Mouse (Mus musculus): ENCODE results near the gene Vmn2r7. TPM values are rescaled to one million over a fixed set of nuclear protein-coding genes. Genes with fewer than 3 reads are reported as not detected.
"Not testable (repeated sequence)": the region's sequence is repeated elsewhere in the genome, so short reads cannot be mapped to it uniquely, and the experiment has no call there.

Vmn2r7 gene
- polyA plus RNA-seq, 1 experiment, result not detected

DNA sequence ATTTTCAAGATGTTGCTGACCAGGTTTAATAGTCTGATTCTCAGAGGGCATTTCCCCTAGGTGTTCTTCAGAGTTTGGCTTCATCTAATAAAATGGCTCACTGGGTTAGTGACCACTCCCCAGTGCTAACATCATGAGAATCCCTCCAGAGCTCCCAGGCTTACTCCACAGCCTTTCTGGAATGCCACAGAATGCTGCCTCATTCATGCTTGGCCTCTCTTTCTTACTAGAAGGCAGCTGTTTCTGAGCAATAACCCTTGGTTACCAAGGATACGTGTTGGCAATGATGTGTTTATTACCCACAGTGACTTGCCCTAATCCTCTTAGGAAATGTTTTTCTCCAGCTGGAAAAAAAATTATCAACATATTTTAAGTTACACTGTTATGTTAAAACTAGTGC, 72.4 kb downstream of the Vmn2r7 start:
- Histone ChIP-seq H3K79me2 (ENCODE audit: control insufficient read depth, insufficient read depth) (no peaks in the 10 kb centered on the region), H3K36me3 (ENCODE audit: control insufficient read depth, insufficient read depth) (no peaks in the 10 kb centered on the region), H3K4me3 (no peak overlapping the region), H3ac (ENCODE audit: control insufficient read depth, insufficient read length) (no peak overlapping the region), H3K27me3 (ENCODE audit: control insufficient read depth, insufficient read depth, insufficient read length) (no peaks in the 10 kb centered on the region), H3K4me2 (ENCODE audit: low read depth) (no peak overlapping the region)
- TF ChIP-seq CEBPB (IDR thresholded peaks at IDR 0.05; ENCODE audit: insufficient read depth, poor library complexity, severe bottlenecking) (no peak), TCF12 (IDR thresholded peaks at IDR 0.05; ENCODE audit: insufficient read depth, poor library complexity, severe bottlenecking) (no peak), POLR2AphosphoS2 (IDR thresholded peaks at IDR 0.05; ENCODE audit: insufficient read length, low read depth) (no peak), REST (IDR thresholded peaks at IDR 0.05; ENCODE audit: insufficient read depth, insufficient read length) (no peak), E2F4 (IDR thresholded peaks at IDR 0.05; ENCODE audit: insufficient read depth) (no peak), SRF (IDR thresholded peaks at IDR 0.05; ENCODE audit: control insufficient read depth, insufficient read length, low read depth) (no peak), MAX (IDR thresholded peaks at IDR 0.05; ENCODE audit: low read depth) (no peak), USF1 (IDR thresholded peaks at IDR 0.05; ENCODE audit: low read depth) (no peak), POLR2A (IDR thresholded peaks at IDR 0.05; ENCODE audit: insufficient read length, low read depth) (no peak)

GRCm38 (mm10) chr3:64756145-64756544, 88.4 kb downstream of the Vmn2r7 start:
- no peaks in the 10 kb centered on the region for H3K79me2 ChIP-seq (ENCODE audit: control insufficient read depth, insufficient read depth)
- TF ChIP-seq MYOG (IDR thresholded peaks at IDR 0.05; ENCODE audit: control insufficient read depth in 1 of 3, insufficient read depth in 1 of 3, insufficient read length in 2 of 3, low read depth in 2 of 3) (no peak), CEBPB (IDR thresholded peaks at IDR 0.05; ENCODE audit: insufficient read depth, poor library complexity, severe bottlenecking) (no peak), MAX (IDR thresholded peaks at IDR 0.05; ENCODE audit: low read depth) (no peak), TCF3 (IDR thresholded peaks at IDR 0.05; ENCODE audit: insufficient read length, low read depth) (no peak), USF1 (IDR thresholded peaks at IDR 0.05; ENCODE audit: low read depth) (no peak), TCF12 (IDR thresholded peaks at IDR 0.05; ENCODE audit: insufficient read depth, poor library complexity, severe bottlenecking) (no peak), REST (IDR thresholded peaks at IDR 0.05; ENCODE audit: insufficient read depth, insufficient read length) (no peak), SRF (IDR thresholded peaks at IDR 0.05; ENCODE audit: control insufficient read depth, insufficient read length, low read depth) (no peak), POLR2AphosphoS2 (IDR thresholded peaks at IDR 0.05; ENCODE audit: insufficient read length, low read depth) (no peak), E2F4 (IDR thresholded peaks at IDR 0.05; ENCODE audit: insufficient read depth) (no peak), POLR2A (IDR thresholded peaks at IDR 0.05; ENCODE audit: insufficient read length, low read depth) (no peak), MYOD1 (IDR thresholded peaks at IDR 0.05; ENCODE audit: control insufficient read depth in 1 of 3, insufficient read length in 2 of 3, low read depth in 2 of 3) (no peak)
- H3K36me3 ChIP-seq (ENCODE audit: control insufficient read depth, insufficient read depth), result no peaks in the 10 kb centered on the region
- H3K27me3 ChIP-seq (ENCODE audit: control insufficient read depth, insufficient read depth, insufficient read length), result no peaks in the 10 kb centered on the region
- no peak overlapping the region for H3K4me2 ChIP-seq (ENCODE audit: low read depth)
- no peak overlapping the region for H3K4me3 ChIP-seq
- H3ac ChIP-seq (ENCODE audit: control insufficient read depth, insufficient read length), result no peak overlapping the region

DNA sequence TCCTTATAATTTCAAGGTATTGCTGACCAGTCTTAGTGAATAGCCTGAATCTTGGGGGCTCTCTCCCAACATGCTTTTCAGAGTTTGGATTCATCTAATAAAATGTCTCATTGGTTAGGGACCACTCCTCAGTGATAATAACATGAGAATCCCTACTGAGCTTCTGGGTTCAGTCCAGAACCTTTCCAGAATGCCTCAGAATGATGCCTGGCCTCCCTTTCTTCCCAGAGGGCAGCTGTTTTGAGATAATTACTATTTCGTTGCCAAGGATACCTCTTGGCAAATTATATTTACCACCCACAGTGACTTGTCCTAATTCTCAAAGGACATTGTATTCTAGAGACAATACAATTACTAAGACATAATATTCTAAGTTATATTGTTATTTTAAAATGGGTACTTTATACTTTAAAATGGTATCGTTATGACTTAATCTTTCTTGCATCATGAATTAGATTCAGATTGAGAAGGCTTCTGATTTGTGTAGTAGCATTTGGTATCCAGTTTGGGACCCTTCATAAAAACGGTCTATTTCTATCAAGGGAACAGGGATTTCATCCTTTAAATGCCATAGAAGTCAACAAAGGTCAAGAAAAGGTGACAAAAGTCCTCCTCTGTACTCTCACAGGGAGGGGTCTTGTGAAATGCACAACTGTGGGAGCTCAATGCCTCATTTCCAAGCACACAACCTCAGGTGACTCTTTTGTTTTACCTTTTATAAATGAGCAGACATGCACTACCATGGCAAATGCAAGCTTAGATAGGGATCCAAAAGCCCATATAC, 117.2 kb downstream of the Vmn2r7 start:
- H3K4me2 ChIP-seq (ENCODE audit: low read depth); H3K79me2 ChIP-seq (ENCODE audit: control insufficient read depth, insufficient read depth); H3K36me3 ChIP-seq (ENCODE audit: control insufficient read depth, insufficient read depth); H3ac ChIP-seq (ENCODE audit: control insufficient read depth, insufficient read length); H3K4me3 ChIP-seq; H3K27me3 ChIP-seq (ENCODE audit: control insufficient read depth, insufficient read depth, insufficient read length): not testable (repeated sequence)

DNA sequence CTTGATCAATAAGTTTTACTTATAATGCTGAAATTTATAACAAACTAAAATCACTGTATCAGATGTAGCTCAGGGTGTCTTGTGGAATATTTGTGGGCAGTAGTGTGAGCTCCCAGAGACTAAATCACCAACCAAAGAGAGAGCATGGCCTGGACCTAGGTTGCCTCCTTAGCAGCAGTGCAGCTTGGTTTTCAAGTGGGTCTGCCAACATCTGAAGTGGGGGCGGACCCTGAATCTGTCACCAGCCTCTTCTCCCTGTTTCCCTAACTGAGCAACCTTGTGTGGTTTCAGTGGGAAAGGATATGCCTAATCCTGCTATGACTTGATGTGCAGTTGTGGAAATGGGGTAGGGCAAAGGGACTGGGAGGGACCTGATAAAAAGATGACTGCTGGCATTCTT, 118.8 kb downstream of the Vmn2r7 start:
- H3K27me3 ChIP-seq (ENCODE audit: control insufficient read depth, insufficient read depth, insufficient read length); H3ac ChIP-seq (ENCODE audit: control insufficient read depth, insufficient read length); H3K4me2 ChIP-seq (ENCODE audit: low read depth); H3K4me3 ChIP-seq; H3K36me3 ChIP-seq (ENCODE audit: control insufficient read depth, insufficient read depth); H3K79me2 ChIP-seq (ENCODE audit: control insufficient read depth, insufficient read depth): not testable (repeated sequence)

GRCm38 (mm10) chr3:64676069-64676468, 168.5 kb downstream of the Vmn2r7 start:
- not testable (repeated sequence) for H3K36me3 ChIP-seq (ENCODE audit: control insufficient read depth, insufficient read depth); H3K4me2 ChIP-seq (ENCODE audit: low read depth); H3K27me3 ChIP-seq (ENCODE audit: control insufficient read depth, insufficient read depth, insufficient read length)

More at GRCm38 (mm10) chr3:64676069-64676468, 168.5 kb downstream of the Vmn2r7 start:
- H3K4me3 ChIP-seq; H3ac ChIP-seq (ENCODE audit: control insufficient read depth, insufficient read length); H3K79me2 ChIP-seq (ENCODE audit: control insufficient read depth, insufficient read depth): not testable (repeated sequence)

All from myocyte (in vitro differentiated cells).